Mouse (Mus musculus) midbrain, embryonic 14.5 days (tissue): Measurements from ENCODE around the gene Aox2. TPM values are rescaled to one million over a fixed set of nuclear protein-coding genes. Genes with fewer than 3 reads are reported as not detected.

Source experiments
- ATAC-seq: fragments of 200-750 bp; cut with Nextera tagmentation; 2 replicates; pipeline ENCODE4 v1.8.0; 2017; ENCODE audit warnings: moderate number of reproducible peaks, moderate library complexity; ENCODE audit not compliant: low FRiP score, low TSS enrichment
- DNase-seq: peaks from one replicate; pipeline ENCODE4 v3.0.0-alpha.2; 2015
- H3K27ac ChIP-seq: fragments of 300-500 bp; sonication (generic); replicated peaks from 2 replicates; pipeline ENCODE4 v1.5.1; 2014; ENCODE audit warnings: mild to moderate bottlenecking, low read depth, low read length, moderate library complexity
- H3K27me3 ChIP-seq: fragments of 300-500 bp; sonication (generic); 2 replicates; pipeline ENCODE4 v1.6.1; 2014; ENCODE audit warnings: low read length, control low read depth, mixed read lengths; ENCODE audit not compliant: control insufficient read depth, insufficient read depth
- H3K36me3 ChIP-seq: fragments of 300-500 bp; sonication (generic); 2 replicates; pipeline ENCODE4 v1.6.1; 2014; ENCODE audit warnings: low read length, control low read depth; ENCODE audit not compliant: control insufficient read depth, insufficient read depth
- H3K4me1 ChIP-seq: fragments of 300-500 bp; sonication (generic); 2 replicates; pipeline ENCODE4 v1.6.1; 2014; ENCODE audit warnings: mild to moderate bottlenecking, antibody characterized with exemption, low read length, control low read depth; ENCODE audit not compliant: control insufficient read depth, insufficient read depth
- H3K4me2 ChIP-seq: fragments of 300-500 bp; sonication (generic); 2 replicates; pipeline ENCODE4 v1.6.1; 2014; ENCODE audit warnings: mild to moderate bottlenecking, low read length, moderate library complexity
- H3K4me3 ChIP-seq: fragments of 300-500 bp; sonication (generic); replicated peaks from 2 replicates; pipeline ENCODE4 v1.5.1; 2014; ENCODE audit warnings: low read depth, low read length
- H3K9ac ChIP-seq: fragments of 300-500 bp; sonication (generic); replicated peaks from 2 replicates; pipeline ENCODE4 v1.6.1; 2014; ENCODE audit warnings: mild to moderate bottlenecking, low read length, moderate library complexity
- H3K9me3 ChIP-seq: fragments of 300-500 bp; sonication (generic); 2 replicates; pipeline ENCODE4 v1.6.1; 2016; ENCODE audit warnings: low read length, control low read depth, mixed read lengths; ENCODE audit not compliant: control insufficient read depth
- WGBS: fragments of 180-500 bp; shearing (Covaris S2); extraction: QIAGEN DNeasy Blood & Tissue Kit; methylation state at CpG from one replicate; pipeline ENCODE4 v1.1.7; 2014; 5-methylcytosine and 5-hydroxymethylcytosine counted together
- polyA plus RNA-seq: library from polyadenylated mRNA; unstranded; fragments of >200 nt; fragmentation: Nextera tagmentation; extraction: Ambion mirVana; gene quantifications from 2 replicates; pipeline ENCODE4 v1.2.1, GENCODE M21; 2014

Aox2 gene
- polyA plus RNA-seq, 1 experiment from 2014 or later = 0.04 TPM

DNA sequence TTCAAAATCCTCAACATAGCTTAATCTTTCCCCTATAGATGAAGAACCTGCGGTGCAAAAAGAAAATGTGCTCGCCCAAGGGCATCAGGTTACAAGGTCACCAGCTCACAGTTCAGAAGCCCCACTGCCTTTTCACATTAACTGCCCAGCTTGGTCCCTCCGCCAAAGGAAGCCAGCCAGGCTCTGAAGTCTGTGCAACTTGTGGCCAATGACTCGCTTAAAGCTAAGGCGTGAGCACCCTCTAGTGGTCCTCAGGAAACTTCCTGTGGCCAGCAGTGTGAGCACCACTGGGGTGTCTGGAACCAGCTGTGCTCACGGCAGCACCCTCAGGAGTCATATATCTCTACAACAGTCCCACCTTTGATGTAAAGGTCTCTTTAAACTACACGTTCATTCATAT, 18.2 kb downstream of the Aox2 start:
- DNase-seq = peak; percentile 90
- no peak overlapping the region for H3K4me3 ChIP-seq
- H3K27ac ChIP-seq = no peak overlapping the region
- no peaks in the 10 kb centered on the region for H3K4me1 ChIP-seq
- ATAC-seq = peak; percentile 62; the same call in 1 of the 2 replicates
- WGBS = 2% methylated on average over 7 of the region's 7 CpGs
- no peak overlapping the region for H3K9ac ChIP-seq
- H3K4me2 ChIP-seq = no peak overlapping the region
- H3K9me3 ChIP-seq = no peaks in the 10 kb centered on the region
- no peaks in the 10 kb centered on the region for H3K27me3 ChIP-seq
- no peaks in the 10 kb centered on the region for H3K36me3 ChIP-seq

DNA sequence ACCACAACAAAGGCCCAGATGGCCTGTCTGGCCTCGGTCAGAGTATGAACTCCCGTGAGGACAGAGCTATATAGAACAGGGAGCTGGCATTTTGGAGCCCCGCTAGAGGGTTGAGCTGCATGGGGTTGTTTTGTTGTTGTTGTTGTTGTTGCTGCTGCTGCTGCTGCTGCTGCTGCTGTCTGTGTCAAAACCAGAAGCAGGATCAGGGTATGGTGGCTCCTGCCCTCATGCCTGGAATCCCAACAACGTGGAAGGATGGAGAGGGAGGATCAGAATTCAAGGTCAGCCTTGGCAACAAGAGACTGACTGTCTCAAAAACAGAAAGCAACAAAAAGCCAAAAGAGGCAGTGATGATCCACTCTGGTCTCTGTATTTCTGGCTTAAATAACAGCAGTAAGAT, 18.7 kb downstream of the Aox2 start:
- H3K27me3 ChIP-seq = no peaks in the 10 kb centered on the region
- no peak for ATAC-seq
- no peaks in the 10 kb centered on the region for H3K9me3 ChIP-seq
- no peak overlapping the region for H3K4me2 ChIP-seq
- no peak overlapping the region for H3K27ac ChIP-seq
- no peak overlapping the region for H3K4me3 ChIP-seq
- DNase-seq = no peak
- no peak overlapping the region for H3K9ac ChIP-seq
- H3K36me3 ChIP-seq = no peaks in the 10 kb centered on the region
- WGBS = 56% methylated on average over 4 of the region's 4 CpGs
- no peaks in the 10 kb centered on the region for H3K4me1 ChIP-seq

DNA sequence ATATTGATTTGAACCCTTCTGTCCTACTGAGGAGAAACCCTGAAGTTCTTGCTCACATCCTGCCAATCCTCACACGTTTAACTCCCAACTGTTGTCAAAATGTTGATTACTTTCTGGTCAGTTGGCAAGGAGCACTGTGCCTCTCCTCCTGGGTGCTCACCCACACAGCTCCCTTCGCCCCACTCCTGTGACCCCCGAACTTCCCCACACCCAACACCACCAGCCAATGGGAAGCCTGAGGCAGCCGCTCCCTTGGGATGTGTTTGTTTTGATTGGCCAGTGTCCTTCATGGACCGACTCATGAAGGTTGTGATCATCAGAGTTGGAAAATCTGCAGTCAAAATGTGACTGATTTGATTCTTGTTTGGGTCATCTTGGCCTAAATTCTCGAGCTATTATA, 20.2 kb downstream of the Aox2 start:
- no peak for DNase-seq
- 77% methylated on average over 6 of the region's 6 CpGs for WGBS
- no peaks in the 10 kb centered on the region for H3K9me3 ChIP-seq
- H3K36me3 ChIP-seq = no peaks in the 10 kb centered on the region
- no peaks in the 10 kb centered on the region for H3K4me1 ChIP-seq
- H3K4me2 ChIP-seq = no peak overlapping the region
- ATAC-seq = no peak
- no peak overlapping the region for H3K9ac ChIP-seq
- no peak overlapping the region for H3K27ac ChIP-seq
- no peak overlapping the region for H3K4me3 ChIP-seq
- H3K27me3 ChIP-seq = no peaks in the 10 kb centered on the region

DNA sequence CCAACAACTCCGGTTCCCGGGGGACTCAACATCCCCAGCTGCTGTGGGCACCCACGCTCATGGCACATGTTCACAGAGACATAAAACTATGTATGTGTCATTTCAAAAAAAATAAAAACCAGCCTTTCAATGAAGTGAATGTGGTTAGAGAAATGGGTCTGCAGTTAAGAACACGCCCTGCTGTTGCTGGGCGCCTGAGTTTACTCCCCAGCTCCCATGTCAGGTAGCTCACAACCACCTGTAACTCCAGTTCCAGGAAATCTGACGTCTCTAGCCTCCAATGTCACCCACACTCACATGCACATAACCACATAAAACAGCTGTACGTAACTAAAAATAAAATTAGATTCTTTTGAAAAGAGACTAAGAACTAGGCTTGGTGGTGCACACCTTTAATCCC, 22.9 kb downstream of the Aox2 start:
- no peak overlapping the region for H3K4me3 ChIP-seq
- no peaks in the 10 kb centered on the region for H3K9me3 ChIP-seq
- no peaks in the 10 kb centered on the region for H3K4me1 ChIP-seq
- no peaks in the 10 kb centered on the region for H3K36me3 ChIP-seq
- no peak overlapping the region for H3K4me2 ChIP-seq
- DNase-seq (no peak), ATAC-seq (no peak)
- H3K27ac ChIP-seq = no peak overlapping the region
- H3K27me3 ChIP-seq = no peaks in the 10 kb centered on the region
- no peak overlapping the region for H3K9ac ChIP-seq
- 92% methylated on average over 7 of the region's 7 CpGs for WGBS

DNA sequence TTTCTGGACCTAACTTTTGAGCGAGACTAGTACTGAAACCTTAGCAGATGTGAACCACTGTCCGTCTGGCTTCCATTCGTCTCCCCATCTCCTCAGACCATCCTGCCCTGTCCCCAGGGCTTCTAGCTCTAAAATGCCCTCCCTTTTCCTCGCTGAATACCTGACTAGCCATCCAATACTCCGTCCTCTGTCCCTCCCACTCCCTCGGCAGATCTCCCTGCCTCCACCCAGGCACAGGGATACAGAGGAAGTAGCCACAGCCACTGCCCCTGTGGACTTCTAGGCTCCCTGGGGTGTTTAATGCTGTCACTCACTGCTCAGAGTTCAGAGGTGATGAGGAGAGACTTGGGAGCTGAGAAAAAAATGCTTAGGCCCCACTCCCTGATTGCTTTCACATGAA, 23.9 kb downstream of the Aox2 start:
- DNase-seq (no peak), ATAC-seq (no peak)
- Histone ChIP-seq H3K4me3 (no peak overlapping the region), H3K27ac (no peak overlapping the region), H3K4me2 (no peak overlapping the region), H3K36me3 (no peaks in the 10 kb centered on the region), H3K27me3 (no peaks in the 10 kb centered on the region), H3K9ac (no peak overlapping the region), H3K4me1 (no peaks in the 10 kb centered on the region), H3K9me3 (no peaks in the 10 kb centered on the region)
- 75% methylated on average over 6 of the region's 6 CpGs for WGBS

DNA sequence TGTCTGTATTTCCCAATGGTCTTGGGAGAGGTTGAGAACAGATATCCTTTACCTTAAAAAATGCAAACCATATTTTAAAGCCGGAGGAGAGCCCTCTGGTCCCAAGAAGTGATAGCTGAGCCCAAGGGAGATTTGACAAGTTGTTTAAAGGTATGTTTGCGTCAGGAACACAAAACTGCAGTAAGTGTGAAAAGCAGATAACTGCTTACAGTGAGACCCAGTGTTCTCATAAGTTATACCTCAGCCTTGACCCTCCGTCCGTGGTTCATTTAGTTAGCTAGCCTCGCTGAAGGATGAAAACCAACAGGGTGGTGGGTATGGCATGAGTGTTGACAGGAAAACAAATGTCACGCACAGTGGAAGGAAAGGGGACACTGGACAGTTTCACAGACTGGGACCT, 24.9 kb downstream of the Aox2 start:
- 94% methylated on average over 6 of the region's 6 CpGs for WGBS
- no peaks in the 10 kb centered on the region for H3K27me3 ChIP-seq
- no peak overlapping the region for H3K4me3 ChIP-seq
- ATAC-seq = no peak
- no peak overlapping the region for H3K27ac ChIP-seq
- no peaks in the 10 kb centered on the region for H3K4me1 ChIP-seq
- no peaks in the 10 kb centered on the region for H3K36me3 ChIP-seq
- no peak overlapping the region for H3K4me2 ChIP-seq
- DNase-seq = no peak
- no peak overlapping the region for H3K9ac ChIP-seq
- H3K9me3 ChIP-seq = no peaks in the 10 kb centered on the region

GRCm38 (mm10) chr1:58303726-58304125, 25.6 kb downstream of the Aox2 start:
- DNase-seq (no peak), ATAC-seq (no peak)
- WGBS = 93% methylated on average over 4 of the region's 4 CpGs
- Histone ChIP-seq H3K36me3 (no peaks in the 10 kb centered on the region), H3K9ac (no peak overlapping the region), H3K4me3 (no peak overlapping the region), H3K4me2 (no peak overlapping the region), H3K27ac (no peak overlapping the region), H3K9me3 (no peaks in the 10 kb centered on the region), H3K4me1 (no peaks in the 10 kb centered on the region), H3K27me3 (no peaks in the 10 kb centered on the region)

- H3K36me3 ChIP-seq = no peaks in the 10 kb centered on the region
- DNase-seq = no peak
- no peak for ATAC-seq
- no peak overlapping the region for H3K4me3 ChIP-seq
- H3K27me3 ChIP-seq = no peaks in the 10 kb centered on the region
- no peak overlapping the region for H3K9ac ChIP-seq
- H3K4me2 ChIP-seq = no peak overlapping the region
- no peaks in the 10 kb centered on the region for H3K9me3 ChIP-seq
- no peaks in the 10 kb centered on the region for H3K4me1 ChIP-seq
- 62% methylated on average over 12 of the region's 12 CpGs for WGBS
- H3K27ac ChIP-seq = no peak overlapping the region
Measured at GRCm38 (mm10) chr1:58304296-58304695, 26.2 kb downstream of the Aox2 start.

DNA sequence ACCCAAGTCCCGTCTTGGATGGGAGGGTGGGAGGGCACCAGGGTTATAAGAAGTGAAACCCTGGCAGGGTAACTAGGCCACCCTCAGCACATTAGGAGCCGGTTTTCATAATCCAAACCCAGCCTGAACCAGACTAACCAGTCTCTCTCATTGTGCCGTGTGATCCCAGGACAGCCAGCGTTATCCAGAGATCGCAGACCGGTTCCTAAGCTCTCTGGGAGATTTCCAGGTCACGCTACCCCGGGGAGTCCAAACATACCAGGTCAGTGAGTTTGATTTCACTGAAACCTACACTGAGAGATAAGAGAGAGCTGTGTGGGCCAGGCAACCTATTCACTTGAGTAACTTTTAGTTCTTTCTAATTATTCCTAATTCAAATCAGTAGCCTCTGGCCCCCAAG, 29.1 kb downstream of the Aox2 start:
- 88% methylated on average over 8 of the region's 8 CpGs for WGBS

More for the DNA sequence above, 29.1 kb downstream of the Aox2 start:
- Histone ChIP-seq H3K9me3 (no peaks in the 10 kb centered on the region), H3K27me3 (no peaks in the 10 kb centered on the region), H3K4me2 (no peak overlapping the region), H3K4me3 (no peak overlapping the region), H3K9ac (no peak overlapping the region), H3K36me3 (no peaks in the 10 kb centered on the region), H3K4me1 (no peaks in the 10 kb centered on the region), H3K27ac (no peak overlapping the region)
- DNase-seq = no peak
- ATAC-seq = no peak
